Mouse (Mus musculus): Measurements from ENCODE around the gene Chd3. TPM values are rescaled to one million over a fixed set of nuclear protein-coding genes. Genes with fewer than 3 reads are reported as not detected.

The Chd3 gene
- polyA plus RNA-seq, 1 experiment from 2014 or later = 98.3 TPM

- WGBS = under 1% methylated on average over 38 of the region's 39 CpGs
- peaks cover 59% of the 10 kb centered on the region for H3K4me1 ChIP-seq
- H3K4me2 ChIP-seq = peak overlapping the region; percentile 95
- peak overlapping the region; percentile 66 for H3K4me3 ChIP-seq (replicated peaks)
- H3K27ac ChIP-seq = peak overlapping the region; percentile 99
- H3K36me3 ChIP-seq (replicated peaks) = peaks cover 29% of the 10 kb centered on the region
- no peaks in the 10 kb centered on the region for H3K9me3 ChIP-seq
- H3K9ac ChIP-seq = peak overlapping the region; percentile 98
- no peaks in the 10 kb centered on the region for H3K27me3 ChIP-seq
- no peak for ATAC-seq (ENCODE audit: low FRiP score)
Measured at GRCm38 (mm10) chr11:69411538-69412203, 42.5 kb upstream of the Chd3 start.

- peak overlapping the region; percentile 66 for H3K4me3 ChIP-seq (replicated peaks)
- H3K27me3 ChIP-seq = no peaks in the 10 kb centered on the region
- peak; percentile 62 for ATAC-seq (ENCODE audit: low FRiP score)
- WGBS = 0% methylated on average over 26 of the region's 26 CpGs
- H3K36me3 ChIP-seq (replicated peaks) = peaks cover 35% of the 10 kb centered on the region
- peak overlapping the region; percentile 95 for H3K4me2 ChIP-seq
- H3K27ac ChIP-seq = peak overlapping the region; percentile 99
- H3K4me1 ChIP-seq = peaks cover 57% of the 10 kb centered on the region
- peak overlapping the region; percentile 98 for H3K9ac ChIP-seq
- no peaks in the 10 kb centered on the region for H3K9me3 ChIP-seq
Measured at GRCm38 (mm10) chr11:69411073-69411535, 41.9 kb upstream of the Chd3 start.

GRCm38 (mm10) chr11:69410310-69411072 lies 41.3 kb upstream of the Chd3 start:
- peak; percentile 5 for ATAC-seq (ENCODE audit: low FRiP score)
- peaks cover 41% of the 10 kb centered on the region for H3K36me3 ChIP-seq (replicated peaks)
- peak overlapping the region; percentile 99 for H3K27ac ChIP-seq
- H3K4me1 ChIP-seq = peaks cover 57% of the 10 kb centered on the region
- H3K9me3 ChIP-seq = no peaks in the 10 kb centered on the region
- H3K27me3 ChIP-seq = no peaks in the 10 kb centered on the region
- peak overlapping the region; percentile 98 for H3K9ac ChIP-seq
- peak overlapping the region; percentile 66 for H3K4me3 ChIP-seq (replicated peaks)
- H3K4me2 ChIP-seq = peak overlapping the region; percentile 95
- 1% methylated on average over 41 of the region's 41 CpGs for WGBS

GRCm38 (mm10) chr11:69410045-69410309 lies 40.8 kb upstream of the Chd3 start:
- WGBS = under 1% methylated on average over 18 of the region's 18 CpGs
- peak overlapping the region; percentile 66 for H3K4me3 ChIP-seq (replicated peaks)
- H3K36me3 ChIP-seq (replicated peaks) = peaks cover 46% of the 10 kb centered on the region
- H3K4me2 ChIP-seq = peak overlapping the region; percentile 95
- no peaks in the 10 kb centered on the region for H3K9me3 ChIP-seq
- peaks cover 54% of the 10 kb centered on the region for H3K4me1 ChIP-seq
- ATAC-seq (ENCODE audit: low FRiP score) = no peak
- H3K27ac ChIP-seq = peak overlapping the region; percentile 99
- H3K27me3 ChIP-seq = no peaks in the 10 kb centered on the region
- H3K9ac ChIP-seq = peak overlapping the region; percentile 98

- peak overlapping the region; percentile 95 for H3K4me2 ChIP-seq
- H3K36me3 ChIP-seq (replicated peaks) = peaks cover 51% of the 10 kb centered on the region
- no peaks in the 10 kb centered on the region for H3K27me3 ChIP-seq
- under 1% methylated on average over 46 of the region's 46 CpGs for WGBS
- H3K9me3 ChIP-seq = no peaks in the 10 kb centered on the region
- H3K27ac ChIP-seq = peak overlapping the region; percentile 99
- peak; percentile 34 for ATAC-seq (ENCODE audit: low FRiP score)
- H3K4me1 ChIP-seq = peaks cover 50% of the 10 kb centered on the region
- H3K4me3 ChIP-seq (replicated peaks) = peak overlapping the region; percentile 66
- peak overlapping the region; percentile 98 for H3K9ac ChIP-seq
Measured at GRCm38 (mm10) chr11:69409378-69410044, 40.3 kb upstream of the Chd3 start.

- peak; percentile 63 for ATAC-seq (ENCODE audit: low FRiP score)
Measured at GRCm38 (mm10) chr11:69408541-69409377, 39.6 kb upstream of the Chd3 start.

GRCm38 (mm10) chr11:69407724-69408004 lies 38.5 kb upstream of the Chd3 start:
- H3K4me3 ChIP-seq (replicated peaks) = no peak overlapping the region; the same call in 1 of the 2 replicates
- no peaks in the 10 kb centered on the region for H3K27me3 ChIP-seq
- peaks cover 62% of the 10 kb centered on the region for H3K36me3 ChIP-seq (replicated peaks)
- peaks cover 31% of the 10 kb centered on the region for H3K4me1 ChIP-seq
- ATAC-seq (ENCODE audit: low FRiP score) = no peak
- 86% methylated on average over 4 of the region's 4 CpGs for WGBS
- H3K9ac ChIP-seq = peak overlapping the region; percentile 98; the same call in 1 of the 2 replicates
- no peaks in the 10 kb centered on the region for H3K9me3 ChIP-seq
- no peak overlapping the region for H3K4me2 ChIP-seq
- H3K27ac ChIP-seq = 0 out of 2 replicates have a peak overlapping the region, but pooled peaks have one; percentile 99

More at GRCm38 (mm10) chr11:69408541-69409377, 39.6 kb upstream of the Chd3 start:
- Histone ChIP-seq H3K9me3 (no peaks in the 10 kb centered on the region), H3K36me3 (replicated peaks) (peaks cover 58% of the 10 kb centered on the region), H3K4me1 (peaks cover 42% of the 10 kb centered on the region), H3K4me2 (peak overlapping the region; percentile 95), H3K4me3 (replicated peaks) (peak overlapping the region; percentile 66), H3K9ac (peak overlapping the region; percentile 98), H3K27me3 (no peaks in the 10 kb centered on the region), H3K27ac (peak overlapping the region; percentile 99)
- WGBS = under 1% methylated on average over 33 of the region's 33 CpGs

- Histone ChIP-seq H3K4me2 (no peak overlapping the region), H3K4me3 (replicated peaks) (no peak overlapping the region), H3K27ac (no peak overlapping the region), H3K27me3 (no peaks in the 10 kb centered on the region), H3K36me3 (replicated peaks) (peaks cover 64% of the 10 kb centered on the region), H3K9me3 (no peaks in the 10 kb centered on the region), H3K9ac (no peak overlapping the region), H3K4me1 (peaks cover 26% of the 10 kb centered on the region)
- WGBS = 92% methylated on average over 16 of the region's 16 CpGs
- ATAC-seq (ENCODE audit: low FRiP score) = no peak
Measured at GRCm38 (mm10) chr11:69406867-69407723, 37.9 kb upstream of the Chd3 start.

GRCm38 (mm10) chr11:69406282-69406681 lies 37.1 kb upstream of the Chd3 start:
- Histone ChIP-seq H3K4me3 (replicated peaks) (no peak overlapping the region), H3K4me1 (peaks cover 24% of the 10 kb centered on the region), H3K9ac (no peak overlapping the region), H3K27me3 (peaks cover 6% of the 10 kb centered on the region; the same call in 1 of the 2 replicates), H3K27ac (no peak overlapping the region), H3K9me3 (no peaks in the 10 kb centered on the region), H3K36me3 (replicated peaks) (peaks cover 69% of the 10 kb centered on the region), H3K4me2 (no peak overlapping the region)
- 91% methylated on average over 19 of the region's 19 CpGs for WGBS
- no peak for ATAC-seq (ENCODE audit: low FRiP score)

GRCm38 (mm10) chr11:69405397-69406200 lies 36.4 kb upstream of the Chd3 start:
- WGBS = 89% methylated on average over 24 of the region's 24 CpGs
- ATAC-seq (ENCODE audit: low FRiP score) = no peak
- no peaks in the 10 kb centered on the region for H3K9me3 ChIP-seq
- no peak overlapping the region for H3K4me2 ChIP-seq
- H3K9ac ChIP-seq = no peak overlapping the region
- no peak overlapping the region for H3K4me3 ChIP-seq (replicated peaks)
- H3K36me3 ChIP-seq (replicated peaks) = peaks cover 76% of the 10 kb centered on the region
- H3K27ac ChIP-seq = no peak overlapping the region
- peaks cover 13% of the 10 kb centered on the region for H3K27me3 ChIP-seq
- H3K4me1 ChIP-seq = peaks cover 24% of the 10 kb centered on the region

All from forebrain, embryonic 12.5 days (tissue).